In the genomic region with DNA sequence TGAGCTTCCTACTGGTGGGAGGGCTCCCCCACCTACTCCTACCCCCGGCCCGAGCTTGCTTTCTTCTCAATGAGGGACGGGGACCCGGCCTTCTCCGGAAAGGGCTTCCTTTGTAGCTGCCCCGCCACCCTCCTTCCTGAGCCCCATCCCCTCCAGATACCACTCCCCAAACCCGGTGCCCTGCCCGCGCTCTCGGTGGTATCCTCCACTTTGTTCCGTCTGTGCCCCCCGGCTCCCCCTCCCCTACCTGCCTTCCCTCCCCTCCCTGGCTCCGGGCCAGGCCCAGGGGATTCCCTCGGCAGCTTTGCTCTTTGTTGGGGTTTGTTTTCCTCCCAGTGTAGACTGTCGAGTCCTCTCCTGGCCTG, we compare ENCODE assay signal across 9 mouse cellular contexts. TPM values are rescaled to one million over a fixed set of nuclear protein-coding genes. Genes with fewer than 3 reads are reported as not detected.
DNase-seq lines count a peak whose midpoint lies in the region; ATAC-seq and TF ChIP-seq lines count a peak whose summit lies in the region.
"Had no signal": no experiment of that assay in that cellular context is flagged by ENCODE, and none has a peak within 500 bp of the region (broad histone marks: within the 10 kb centered on the region; RNA-seq: fewer than 3 reads in every experiment).

No protein-coding gene starts in this region.

- no peak for ATAC-seq in intestine, embryonic 14.5 days (replicated peaks; ENCODE audit: low FRiP score, low TSS enrichment, low read depth)

- peak overlapping the region; percentile 79 for H3K4me2 ChIP-seq in intestine, embryonic 14.5 days (ENCODE audit: low read length)
- H3K4me2 ChIP-seq in myocyte (ENCODE audit: low read depth), result peak overlapping the region; percentile 88

- H3K4me3 ChIP-seq in intestine, embryonic 14.5 days (ENCODE audit: low read depth, low read length), result peak overlapping the region; percentile 87
- peak overlapping the region; percentile 57 for H3K4me3 ChIP-seq in myocyte

- H3K79me2 ChIP-seq in myocyte (ENCODE audit: control insufficient read depth, insufficient read depth), result peaks cover 20% of the 10 kb centered on the region

- peaks cover 30% of the 10 kb centered on the region for H3K4me1 ChIP-seq in intestine, embryonic 14.5 days (replicated peaks; ENCODE audit: control insufficient read depth, insufficient read depth, low read length)

- peak; percentile 75 for DNase-seq in embryo, embryonic 10.5 days (ENCODE audit: low spot score)
- DNase-seq in embryo, embryonic 10 days (ENCODE audit: low spot score), result no peak
- DNase-seq in 3T3-L1 (ENCODE audit: low read depth, low spot score), result peak; percentile 26
- DNase-seq in embryo, embryonic 9.5 days (ENCODE audit: extremely low spot score), result peak; percentile 82
- peak; percentile 78 for DNase-seq in intestine, embryonic 14.5 days (ENCODE audit: low spot score)
- DNase-seq in right cerebral cortex, postnatal 36 days (ENCODE audit: low spot score in 2 of 2), result no peak
- DNase-seq in adrenal gland, adult 8-10 months, result no peak

- H3K9me3 ChIP-seq in intestine, embryonic 14.5 days (ENCODE audit: control insufficient read depth, low read length), result no peaks in the 10 kb centered on the region

- H3ac ChIP-seq in myocyte (ENCODE audit: control insufficient read depth, insufficient read length), result peak overlapping the region; percentile 54

- H3K36me3 ChIP-seq in intestine, embryonic 14.5 days (ENCODE audit: control insufficient read depth, insufficient read depth, low read length), result peaks cover 24% of the 10 kb centered on the region
- H3K36me3 ChIP-seq in myocyte (ENCODE audit: control insufficient read depth, insufficient read depth), result peaks cover 4% of the 10 kb centered on the region

- no peak for TF ChIP-seq POLR2A in myocyte (IDR thresholded peaks at IDR 0.05; ENCODE audit: insufficient read length, low read depth)

- WGBS in intestine, embryonic 14.5 days, result under 1% methylated on average over 13 of the region's 15 CpGs

- peak overlapping the region; percentile 87 for H3K27ac ChIP-seq in intestine, embryonic 14.5 days (ENCODE audit: low read depth)

- peak overlapping the region; percentile 86 for H3K9ac ChIP-seq in intestine, embryonic 14.5 days (ENCODE audit: low read length)

- H3K27me3 ChIP-seq in intestine, embryonic 14.5 days (replicated peaks; ENCODE audit: control insufficient read depth, insufficient read depth, low read length), result peaks cover 4% of the 10 kb centered on the region; the same call in 1 of the 2 replicates
- H3K27me3 ChIP-seq in myocyte (ENCODE audit: control insufficient read depth, insufficient read depth, insufficient read length), result no peaks in the 10 kb centered on the region

TF ChIP-seq in myocyte, 11 proteins besides CTCF, POLR2A, EP300 and RAD21:
- TF ChIP-seq MYOD1 (IDR thresholded peaks at IDR 0.05; ENCODE audit: control insufficient read depth in 1 of 3, insufficient read length in 2 of 3, low read depth in 2 of 3), result no peak
- TF ChIP-seq TCF3 (IDR thresholded peaks at IDR 0.05; ENCODE audit: insufficient read length, low read depth), result no peak
- no peak for TF ChIP-seq TCF12 (IDR thresholded peaks at IDR 0.05; ENCODE audit: insufficient read depth, poor library complexity, severe bottlenecking)
- TF ChIP-seq SRF (IDR thresholded peaks at IDR 0.05; ENCODE audit: control insufficient read depth, insufficient read length, low read depth), result no peak
- no peak for TF ChIP-seq E2F4 (IDR thresholded peaks at IDR 0.05; ENCODE audit: insufficient read depth)
- no peak for TF ChIP-seq MYOG (IDR thresholded peaks at IDR 0.05; ENCODE audit: control insufficient read depth in 1 of 3, insufficient read depth in 1 of 3, insufficient read length in 2 of 3, low read depth in 2 of 3)
- no peak for TF ChIP-seq MAX (IDR thresholded peaks at IDR 0.05; ENCODE audit: low read depth)
- no peak for TF ChIP-seq USF1 (IDR thresholded peaks at IDR 0.05; ENCODE audit: low read depth)
- no peak for TF ChIP-seq REST (IDR thresholded peaks at IDR 0.05; ENCODE audit: insufficient read depth, insufficient read length)
- TF ChIP-seq CEBPB (IDR thresholded peaks at IDR 0.05; ENCODE audit: insufficient read depth, poor library complexity, severe bottlenecking), result no peak
- TF ChIP-seq POLR2AphosphoS2 (IDR thresholded peaks at IDR 0.05; ENCODE audit: insufficient read length, low read depth), result no peak

RNA-seq across cellular contexts. Expression of gene Cbx2, which starts 0.8 kb away (rescaled TPM):
- 31.5 and 32.0 TPM in 2 replicates for polyA plus RNA-seq in intestine, embryonic 14.5 days (2014; fragmentation: Nextera tagmentation; extraction: Ambion mirVana)
- polyA plus RNA-seq in myocyte (2012; fragmentation: generic; extraction: Trizol), result 10.2 TPM
- total RNA-seq in adrenal gland, adult 8-10 months (2022), result 1 to 10 TPM; 4.6 to 8.1 (median 5.6) TPM

RNA-seq across cellular contexts. Expression of gene Cbx8, which starts 17.2 kb away (rescaled TPM):
- polyA plus RNA-seq in intestine, embryonic 14.5 days (2014; fragmentation: Nextera tagmentation; extraction: Ambion mirVana), result 7.7 and 11.4 TPM in 2 replicates
- 4.9 TPM for polyA plus RNA-seq in myocyte (2012; fragmentation: generic; extraction: Trizol)
- total RNA-seq in adrenal gland, adult 8-10 months (2022), result 10 to 100 TPM; 15.3 to 24.0 (median 16.5) TPM

RNA-seq across cellular contexts. Expression of gene Enpp7, which starts 35.6 kb away (rescaled TPM):
- not detected in 2 replicates for polyA plus RNA-seq in intestine, embryonic 14.5 days (2014; fragmentation: Nextera tagmentation; extraction: Ambion mirVana)
- not detected for polyA plus RNA-seq in myocyte (2012; fragmentation: generic; extraction: Trizol)
- total RNA-seq in adrenal gland, adult 8-10 months (2022), result not detected
- polyA plus RNA-seq: Patski had no signal

Comparison
In these comparisons a context has a peak if more than half of its experiments do, and no peak if none do; other contexts are left out.
1. DNase-seq: peak in embryo, embryonic 10.5 days (single experiment), 3T3-L1 (single experiment), embryo, embryonic 9.5 days (single experiment) and intestine, embryonic 14.5 days (single experiment); none in embryo, embryonic 10 days (single experiment), right cerebral cortex, postnatal 36 days (0 of 2) and adrenal gland, adult 8-10 months (single experiment).